Mouse (Mus musculus) brain, embryonic 14.5 days (tissue): ENCODE data around the gene Cmtm1. TPM values are rescaled to one million over a fixed set of nuclear protein-coding genes. Genes with fewer than 3 reads are reported as not detected.
"Not testable (repeated sequence)": the region's sequence is repeated elsewhere in the genome, so short reads cannot be mapped to it uniquely, and the experiment has no call there.

Experiments
- DNase-seq: peaks from one replicate; pipeline ENCODE4 v3.0.0-alpha.2; 2011; ENCODE audit warnings: low read depth
- CTCF ChIP-seq: fragments of 200-500 bp; IDR thresholded peaks from 2 replicates; pipeline ENCODE4 v1.5.1; 2012; ENCODE audit warnings: inconsistent platforms, mild to moderate bottlenecking, moderate library complexity, borderline replicate concordance; ENCODE audit not compliant: insufficient read depth, insufficient read length; ENCODE audit errors: extremely low read depth
- POLR2A ChIP-seq: fragments of 200-500 bp; IDR thresholded peaks from 2 replicates; pipeline ENCODE4 v1.6.1; 2012; ENCODE audit warnings: mild to moderate bottlenecking, inconsistent platforms, borderline replicate concordance; ENCODE audit not compliant: poor library complexity, insufficient read depth, insufficient read length, severe bottlenecking; ENCODE audit errors: extremely low read depth
- polyA plus RNA-seq: library from polyadenylated mRNA; depleted of rRNA; stranded (reverse); fragments of >200 nt; gene quantifications from 2 replicates; pipeline ENCODE4 v1.2.3, GENCODE M21; 2012

The Cmtm1 gene
- polyA plus RNA-seq, 1 experiment = 0.08 TPM

DNA sequence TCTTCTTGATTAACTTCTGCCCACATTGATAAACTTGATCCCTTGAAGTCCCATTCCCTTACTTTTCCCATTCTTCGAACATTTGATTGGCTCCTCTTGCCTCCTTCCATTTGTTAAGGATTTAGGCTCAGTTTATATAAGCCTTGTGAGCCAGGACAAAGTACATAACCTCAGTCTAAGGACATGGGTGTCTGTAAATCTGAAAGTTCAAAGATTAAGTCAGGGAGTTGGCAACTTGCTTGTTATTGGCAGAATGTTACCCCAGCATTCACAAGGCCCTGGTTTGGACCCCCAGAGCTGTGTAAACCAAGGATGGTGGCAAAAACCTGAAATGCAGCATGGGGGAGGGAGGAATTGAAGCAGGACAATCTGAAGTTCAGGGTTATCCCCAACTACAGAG, 15.5 kb downstream of the Cmtm1 start:
- TF ChIP-seq POLR2A (no peak), CTCF (no peak)
- DNase-seq = no peak

DNA sequence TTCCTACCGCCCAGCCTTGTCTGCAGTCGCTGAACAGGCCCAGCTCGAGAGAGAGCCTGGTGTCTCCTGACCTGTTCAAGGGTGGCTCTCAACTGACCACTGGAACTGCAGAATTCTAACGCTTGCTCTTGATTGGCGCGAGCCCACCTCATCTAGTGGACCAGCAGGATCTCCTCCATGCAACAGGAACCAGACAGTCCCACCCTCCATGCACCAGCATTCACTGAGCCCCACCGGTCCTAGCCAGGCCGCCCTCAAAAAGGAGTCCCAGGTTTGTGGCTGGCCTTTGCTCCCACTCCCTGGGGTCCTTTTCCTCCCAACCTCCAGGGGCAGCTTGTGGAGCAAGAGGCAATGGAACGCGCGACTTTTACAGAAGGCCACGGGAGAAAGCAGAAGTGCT, 16.9 kb downstream of the Cmtm1 start, which contains the start of gene Cmtm2a:
TSS of gene Cmtm2a (minus strand) at position 101 of the 400 bp plus-strand sequence.
- DNase-seq = not testable (repeated sequence)

DNA sequence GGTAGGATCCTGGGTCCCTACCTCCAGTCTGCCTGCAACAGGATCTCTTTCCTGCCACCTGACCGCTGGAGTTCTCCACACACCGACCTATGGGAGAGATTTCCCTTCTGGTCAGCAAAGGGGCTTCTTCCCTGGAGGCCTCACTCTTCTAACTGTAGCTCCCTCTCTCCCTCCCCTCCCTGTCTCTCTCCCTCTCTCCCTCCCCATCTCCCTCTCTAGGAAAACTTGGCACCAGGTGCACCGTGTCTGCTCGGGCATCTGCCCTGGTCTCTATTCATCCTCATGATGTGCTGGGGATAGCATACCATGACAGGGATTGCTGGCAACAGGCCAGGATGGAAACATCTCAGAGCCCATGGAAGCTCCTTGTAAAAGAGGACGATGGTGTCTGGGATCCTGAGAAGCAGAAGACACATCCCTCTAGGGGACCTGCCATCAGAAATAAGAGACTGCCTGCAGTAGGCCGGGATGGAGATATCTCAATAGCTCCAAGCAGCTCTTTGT, 41.0 kb downstream of the Cmtm1 start:
- TF ChIP-seq CTCF = no peak
- no peak for TF ChIP-seq POLR2A
- DNase-seq = peak; percentile 8

DNA sequence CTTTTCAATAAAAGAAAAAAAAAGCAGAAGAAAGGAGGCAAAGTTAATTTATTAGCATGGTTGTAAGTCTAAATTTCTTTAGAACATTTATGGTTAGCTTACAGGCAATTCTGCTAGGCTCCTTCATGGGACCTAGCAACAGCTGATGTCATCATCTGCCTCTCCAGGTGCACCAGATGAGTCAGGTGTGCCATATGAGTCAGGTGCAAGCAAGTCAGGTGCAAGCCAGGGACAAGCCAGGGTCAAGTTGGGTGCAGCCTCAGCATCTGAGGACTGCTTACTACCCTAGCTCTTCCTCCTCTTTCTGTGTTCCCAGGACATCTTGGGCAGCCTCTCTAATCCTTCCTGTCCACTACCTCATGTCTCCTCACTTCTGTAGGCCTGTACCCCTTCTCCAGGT, 41.6 kb downstream of the Cmtm1 start:
- no peak for TF ChIP-seq POLR2A
- no peak for TF ChIP-seq CTCF
- no peak for DNase-seq

DNA sequence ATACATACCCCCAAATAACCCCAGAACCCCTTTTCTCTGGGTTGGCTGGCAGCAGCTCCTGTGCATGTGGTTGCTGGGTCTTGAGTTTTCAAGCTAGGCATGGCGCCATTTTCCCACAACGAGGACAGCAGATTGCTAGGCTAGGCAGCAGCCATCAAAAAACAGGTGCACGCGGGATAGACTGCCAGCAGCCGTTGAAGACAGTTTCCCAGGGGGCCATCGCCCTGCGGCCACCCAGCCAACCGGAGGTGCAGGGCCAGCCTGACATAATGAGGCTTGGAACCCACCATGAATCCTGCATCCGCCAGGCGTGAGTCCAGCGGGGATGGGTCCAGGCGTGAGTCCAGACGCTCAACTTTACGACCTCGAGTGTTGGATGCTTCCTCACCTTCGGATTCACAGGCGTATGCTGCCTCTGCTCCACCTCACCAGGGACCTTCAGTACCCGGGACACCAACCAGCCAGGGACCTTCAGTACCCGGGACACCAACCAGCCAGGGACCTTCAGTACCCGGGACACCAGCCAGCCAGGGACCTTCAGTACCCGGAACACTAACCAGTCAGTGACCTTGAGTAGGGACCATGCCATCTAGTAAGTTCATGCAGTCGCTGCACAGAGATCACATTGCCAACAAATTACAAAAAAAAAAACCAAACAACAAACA, 45.5 kb downstream of the Cmtm1 start:
- not testable (repeated sequence) for DNase-seq

DNA sequence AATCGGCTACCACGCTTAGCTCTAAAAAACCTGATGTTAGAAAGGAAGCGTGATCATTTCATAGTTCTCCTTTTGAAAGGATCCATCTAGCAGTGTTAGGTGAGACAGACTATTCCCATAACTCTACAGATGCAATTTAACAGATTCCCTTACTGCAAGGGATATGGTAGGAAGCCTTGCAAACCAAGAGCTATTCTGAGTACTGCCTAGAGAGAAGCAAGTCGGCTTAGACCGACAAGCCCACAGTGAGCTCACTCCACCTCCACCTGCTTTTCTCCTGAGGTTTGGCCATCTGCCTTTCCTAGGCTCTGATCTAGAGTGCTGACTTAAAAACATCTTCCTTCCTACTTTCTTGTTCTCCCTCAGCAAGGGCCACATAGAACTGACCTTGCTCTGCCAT, 48.1 kb downstream of the Cmtm1 start:
- not testable (repeated sequence) for DNase-seq

DNA sequence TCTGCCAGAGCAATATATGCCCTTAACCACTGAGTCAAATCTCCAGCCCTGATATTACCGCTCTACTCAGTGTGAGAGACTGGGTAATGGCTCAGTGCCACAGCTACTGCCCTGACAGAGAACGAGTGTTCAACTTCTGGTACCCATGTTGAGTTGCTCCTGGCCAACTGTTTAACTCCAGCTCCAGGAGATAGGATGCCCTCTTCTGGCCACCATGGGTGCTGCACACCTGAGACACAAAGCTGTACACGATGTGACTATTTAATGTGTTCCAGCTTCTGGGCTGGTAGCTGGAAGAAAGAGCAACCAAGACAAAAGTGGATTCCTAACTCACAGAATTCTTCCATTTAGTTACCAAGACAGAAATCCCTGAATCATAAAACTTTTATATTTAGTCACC, 56.9 kb downstream of the Cmtm1 start:
- TF ChIP-seq CTCF (peak; percentile 29; the same call in 1 of the 2 replicates), POLR2A (no peak)
- no peak for DNase-seq

DNA sequence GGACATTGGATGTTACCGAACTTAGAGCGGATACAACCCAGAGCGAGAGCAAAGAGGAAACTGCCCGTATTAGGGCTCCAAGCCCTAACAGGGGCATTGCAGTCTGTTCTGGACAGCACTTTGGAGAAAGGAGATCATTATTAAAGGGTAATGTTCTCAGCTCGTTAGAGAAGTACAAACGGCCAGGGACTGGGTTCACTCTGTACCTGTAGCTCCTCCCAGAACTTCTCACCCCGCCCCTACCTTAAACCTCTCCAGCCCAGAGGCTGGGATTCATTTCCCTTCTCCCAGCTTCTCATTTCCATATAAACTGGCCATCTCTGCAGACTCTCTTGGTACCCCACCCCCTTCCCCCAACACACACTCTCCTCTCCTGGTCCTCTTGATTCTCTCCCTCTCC, 58.5 kb downstream of the Cmtm1 start:
- TF ChIP-seq POLR2A (no peak), CTCF (no peak)
- no peak for DNase-seq

DNA sequence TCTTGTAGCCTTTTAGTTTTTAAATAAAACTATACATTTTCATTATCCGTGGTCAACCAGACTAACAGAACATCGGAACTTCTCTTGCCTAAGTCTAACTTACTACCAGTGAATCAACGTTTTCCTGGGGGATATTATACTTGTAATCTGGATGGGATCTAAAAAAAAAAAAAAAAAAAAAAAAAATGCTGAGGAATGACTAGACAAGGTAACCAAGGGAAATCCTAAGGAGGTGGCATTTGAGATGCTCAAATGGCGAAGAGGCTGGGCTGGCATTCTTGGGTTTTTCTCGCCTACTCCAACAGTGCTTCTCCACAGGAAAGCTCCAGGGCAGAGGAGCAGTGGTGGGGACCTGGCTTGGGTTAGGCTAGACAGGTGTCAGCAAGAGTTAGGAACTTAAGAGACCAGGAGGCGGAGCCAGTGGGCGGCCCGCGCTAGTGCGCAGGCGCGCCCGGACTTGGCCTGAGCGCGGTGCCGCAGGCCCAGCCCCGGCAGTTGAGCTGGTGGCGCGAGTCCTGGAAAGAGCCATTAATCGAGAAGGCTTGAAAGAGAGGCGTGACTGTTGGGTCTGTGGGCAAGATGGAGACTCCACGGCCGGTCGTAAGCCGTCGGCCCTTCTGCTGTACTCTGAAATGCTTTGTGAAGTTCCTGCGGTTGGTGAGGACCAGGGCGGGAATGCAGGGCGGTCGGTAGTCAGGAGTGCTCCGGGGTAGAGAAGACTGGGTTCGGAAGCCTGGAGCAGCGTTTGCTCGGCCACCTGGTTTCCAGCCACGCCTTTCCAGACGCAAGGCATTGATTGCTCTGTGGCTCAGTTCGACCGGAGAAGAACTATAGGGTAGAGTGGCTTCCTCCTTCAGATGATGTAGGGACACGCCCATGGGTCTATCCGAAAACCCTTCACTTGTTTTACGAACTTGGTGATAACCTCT, 59.2 kb downstream of the Cmtm1 start, which contains the start of gene Cklf:
TSS of gene Cklf (plus strand) at position 423 of the 929 bp plus-strand sequence.
- peak; percentile 86 for TF ChIP-seq POLR2A
- 0 out of 2 replicates have a peak, but pooled peaks have one; percentile 36 for TF ChIP-seq CTCF
- peak; percentile 96 for DNase-seq

DNA sequence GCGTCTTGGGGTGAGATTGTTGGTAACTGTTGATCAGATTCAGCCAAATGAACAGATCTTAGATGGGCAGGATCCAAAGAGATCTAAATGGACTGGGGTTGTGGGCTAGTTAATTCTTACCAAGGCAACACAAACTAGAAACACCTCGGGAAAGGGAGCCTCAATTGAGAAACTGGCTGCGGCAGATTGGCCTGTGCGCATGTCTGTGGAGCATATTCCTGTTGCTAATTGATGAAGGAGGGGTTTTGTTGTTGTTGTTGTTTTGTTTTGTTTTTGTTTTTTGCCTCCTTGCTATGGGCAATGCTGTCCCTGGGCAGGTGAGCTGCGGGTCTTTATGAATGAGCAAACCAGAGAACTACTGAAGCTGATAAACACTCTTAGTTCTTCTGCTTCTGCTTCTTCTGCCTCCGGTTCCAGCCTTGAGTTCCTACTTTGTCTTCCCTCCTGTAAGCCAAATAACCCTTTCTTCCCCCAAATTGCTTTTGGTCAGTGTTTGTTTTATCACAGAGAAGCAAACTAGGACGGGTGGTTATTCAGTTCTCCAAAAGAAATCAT, 60.4 kb downstream of the Cmtm1 start:
- no peak for DNase-seq
- TF ChIP-seq POLR2A (no peak), CTCF (no peak)

DNA sequence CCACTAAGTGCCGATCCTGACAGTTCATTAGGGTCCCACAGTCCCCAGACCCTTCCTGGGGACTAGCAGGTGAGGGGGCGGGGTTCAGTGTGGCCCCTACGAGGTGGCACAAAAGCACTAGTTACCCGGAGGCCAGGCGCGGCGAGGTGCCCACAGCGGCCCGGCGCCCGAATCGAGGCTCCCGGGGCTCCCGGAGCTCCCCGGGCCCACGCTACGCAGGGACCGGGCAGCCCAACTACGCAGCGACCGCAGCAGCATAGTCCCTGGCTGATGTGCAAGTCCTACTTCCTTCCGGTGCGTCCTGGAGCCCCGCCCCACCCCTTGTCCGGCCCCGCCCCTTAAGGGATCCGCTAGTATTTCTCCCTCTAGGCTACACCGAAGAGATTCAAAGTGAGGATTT, 61.7 kb downstream of the Cmtm1 start, which contains the start of gene Tk2:
TSS of gene Tk2 (minus strand) at position 283 of the 400 bp plus-strand sequence.
- TF ChIP-seq POLR2A = peak; percentile 82
- TF ChIP-seq CTCF = no peak
- peak; percentile 93 for DNase-seq

DNA sequence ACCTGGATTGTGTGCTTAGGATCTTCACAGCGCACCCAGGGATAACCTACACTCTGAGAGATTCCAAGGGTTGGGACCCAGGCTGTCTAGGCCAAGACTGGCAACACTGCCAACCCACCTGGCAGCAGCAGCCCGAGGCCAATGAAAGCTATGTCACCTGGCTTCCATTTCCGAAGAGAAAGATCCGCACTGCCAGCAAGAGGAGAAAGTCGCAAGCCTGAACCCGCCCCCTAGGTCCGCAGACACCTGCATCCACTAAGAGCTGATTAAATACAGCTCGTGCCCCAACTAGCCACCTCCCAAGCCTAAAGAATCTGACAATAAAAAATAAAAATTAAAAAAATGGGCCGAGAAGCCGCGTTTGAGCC, 62.1 kb downstream of the Cmtm1 start:
- DNase-seq = peak; percentile 14
- no peak for TF ChIP-seq CTCF
- TF ChIP-seq POLR2A = no peak
